Mouse (Mus musculus) heart, adult 9 months (tissue): ENCODE measurements at regions not wholly inside any gene's neighbourhood (a gene's known extent, or its start where the extent isn't known, plus 50 kb on each side); places are given as distances from the start of the nearest gene placed in this dataset.

Experiments
- DNase-seq, 2 experiments: peaks; one replicate each; pipeline ENCODE4 v3.0.0; 2022; ENCODE audit warnings: low spot score in 2 of 2

- no peak for DNase-seq
Observed at GRCm38 (mm10) chr5:146684429-146684828, 99.4 kb upstream of the Gpr12 start.

GRCm38 (mm10) chr5:146683554-146683953 lies 98.5 kb upstream of the Gpr12 start:
- peak in 1 of 2 experiments; percentile 3 for DNase-seq

DNA sequence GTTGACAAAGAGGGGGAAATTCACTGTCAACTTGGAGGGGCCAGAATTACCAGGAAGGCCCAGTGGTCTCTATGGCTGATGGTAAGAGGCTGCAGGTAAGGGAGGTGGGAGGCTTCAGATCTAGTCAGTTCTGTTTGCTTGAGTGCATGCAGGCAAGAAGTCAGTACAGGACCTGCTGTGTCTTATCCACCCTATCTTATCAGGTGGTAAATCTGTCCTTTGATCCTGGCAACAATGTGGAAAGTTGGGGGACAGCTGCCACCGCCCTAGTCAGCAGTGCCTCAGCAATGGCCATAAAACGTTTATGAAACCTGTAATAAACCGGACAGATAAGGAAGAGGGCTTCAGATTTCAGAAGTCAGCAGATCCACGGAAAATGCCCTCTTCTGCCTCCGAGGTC lies 97.9 kb upstream of the Gpr12 start:
- no peak for DNase-seq

- DNase-seq, result peak; percentile 26 to 44
Observed at GRCm38 (mm10) chr5:146681512-146681911, 96.5 kb upstream of the Gpr12 start.

- DNase-seq, result peak in 1 of 2 experiments; percentile 41
Observed at GRCm38 (mm10) chr5:146679198-146679681, 94.2 kb upstream of the Gpr12 start.

DNA sequence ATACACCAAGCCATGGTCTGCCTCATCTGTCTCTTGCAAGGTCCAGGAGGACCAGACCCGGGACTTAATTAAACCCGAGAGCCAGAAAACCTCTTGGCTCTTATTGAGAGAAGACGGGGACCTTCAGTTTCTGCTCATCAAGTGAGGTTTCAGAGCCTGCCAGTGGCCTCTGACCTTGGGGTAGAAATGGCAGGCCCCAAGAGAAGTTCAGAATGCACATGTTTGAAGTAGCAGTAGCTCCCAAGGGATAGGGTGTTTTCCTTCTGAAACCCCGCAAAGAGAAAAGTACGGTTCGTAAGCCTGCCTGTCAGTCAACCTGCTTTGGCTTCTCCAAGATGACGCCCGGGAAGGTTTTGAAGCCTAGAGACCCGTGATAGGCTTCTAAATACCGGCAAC lies 93.7 kb upstream of the Gpr12 start:
- DNase-seq, result no peak

DNA sequence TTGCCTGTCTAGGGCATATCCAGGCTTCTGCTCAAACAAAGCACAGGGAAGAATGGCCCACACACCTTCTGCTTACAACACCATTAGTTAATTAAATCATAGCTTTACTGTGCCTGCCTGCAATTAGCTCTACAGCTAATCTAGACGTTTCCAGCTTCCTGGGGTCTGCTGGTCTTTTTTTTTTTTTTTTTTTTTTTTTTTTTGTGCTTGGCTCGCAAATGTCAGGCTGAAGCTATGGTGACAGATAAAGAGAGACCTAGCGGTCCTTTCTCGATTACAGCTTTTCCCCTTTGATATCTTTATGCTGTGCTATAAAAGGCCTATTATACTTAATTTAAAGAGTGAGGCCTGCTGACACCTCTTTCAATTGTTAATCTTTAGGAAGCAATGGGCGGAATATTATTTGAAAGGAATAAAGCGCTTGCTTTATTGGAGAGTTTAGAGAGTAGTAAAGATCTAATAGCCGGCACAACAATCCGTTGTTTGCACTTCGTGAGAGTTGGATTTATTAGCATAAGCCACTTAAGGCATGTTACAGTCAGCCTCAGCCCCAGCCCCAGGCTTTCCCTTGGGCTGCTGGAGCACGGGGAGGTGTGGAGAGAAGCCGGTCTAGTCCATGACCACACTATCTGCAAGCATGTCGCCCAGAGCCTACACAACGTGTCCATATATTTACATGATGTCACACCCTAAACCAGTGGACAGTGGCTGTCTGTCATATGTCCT lies 93.2 kb upstream of the Gpr12 start:
- no peak for DNase-seq

- DNase-seq, result no peak
Observed at GRCm38 (mm10) chr5:146677151-146677515, 92.1 kb upstream of the Gpr12 start.

GRCm38 (mm10) chr5:146676470-146677150 lies 91.6 kb upstream of the Gpr12 start:
- DNase-seq, result peak; percentile 82 to 84

DNA sequence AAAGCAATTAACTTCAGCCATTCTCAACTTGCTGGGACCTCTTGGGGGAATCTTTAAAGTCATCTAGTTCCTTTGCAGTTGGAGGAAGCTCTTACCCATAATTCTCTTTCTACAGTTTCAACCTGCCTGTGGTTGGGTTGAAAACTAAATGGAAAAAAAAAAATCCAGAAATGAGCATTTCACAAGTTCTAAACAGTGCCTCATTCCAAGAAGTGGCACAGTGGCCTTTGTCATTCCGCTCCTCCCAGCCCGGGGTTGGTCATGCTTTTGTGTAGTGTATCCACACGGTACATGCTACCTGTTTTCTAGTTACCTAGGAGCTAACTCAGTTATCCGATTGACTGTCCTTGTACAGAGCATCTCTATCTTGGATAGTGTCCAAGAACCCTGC lies 90.8 kb upstream of the Gpr12 start:
- DNase-seq, result no peak

- peak; percentile 55 to 67 for DNase-seq
Observed at GRCm38 (mm10) chr5:146675006-146675886, 90.2 kb upstream of the Gpr12 start.

- DNase-seq, result no peak
Observed at GRCm38 (mm10) chr5:146661751-146662150, 76.7 kb upstream of the Gpr12 start.

DNA sequence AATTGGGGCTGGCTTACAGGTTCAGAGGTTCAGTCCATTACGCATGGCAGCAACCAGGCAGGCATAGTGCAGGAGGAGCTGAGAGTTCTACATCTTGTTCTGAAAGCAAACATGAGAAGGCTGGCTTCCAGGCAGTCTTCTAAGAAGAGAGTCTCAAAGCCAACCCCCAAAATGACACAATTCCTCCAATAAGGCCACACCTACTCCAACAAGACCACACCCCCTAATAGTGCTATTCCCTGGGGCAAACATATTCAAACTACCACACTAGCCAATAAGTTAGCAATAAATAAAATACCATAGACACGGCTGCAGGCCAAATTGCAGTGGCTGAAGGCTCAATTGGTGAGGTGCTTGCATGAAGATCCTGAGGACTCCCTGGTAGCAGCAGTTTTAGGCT lies 72.2 kb upstream of the Gpr12 start:
- DNase-seq, result no peak

GRCm38 (mm10) chr5:146655394-146655793 lies 70.4 kb upstream of the Gpr12 start:
- peak in 1 of 2 experiments; percentile 6 for DNase-seq

DNA sequence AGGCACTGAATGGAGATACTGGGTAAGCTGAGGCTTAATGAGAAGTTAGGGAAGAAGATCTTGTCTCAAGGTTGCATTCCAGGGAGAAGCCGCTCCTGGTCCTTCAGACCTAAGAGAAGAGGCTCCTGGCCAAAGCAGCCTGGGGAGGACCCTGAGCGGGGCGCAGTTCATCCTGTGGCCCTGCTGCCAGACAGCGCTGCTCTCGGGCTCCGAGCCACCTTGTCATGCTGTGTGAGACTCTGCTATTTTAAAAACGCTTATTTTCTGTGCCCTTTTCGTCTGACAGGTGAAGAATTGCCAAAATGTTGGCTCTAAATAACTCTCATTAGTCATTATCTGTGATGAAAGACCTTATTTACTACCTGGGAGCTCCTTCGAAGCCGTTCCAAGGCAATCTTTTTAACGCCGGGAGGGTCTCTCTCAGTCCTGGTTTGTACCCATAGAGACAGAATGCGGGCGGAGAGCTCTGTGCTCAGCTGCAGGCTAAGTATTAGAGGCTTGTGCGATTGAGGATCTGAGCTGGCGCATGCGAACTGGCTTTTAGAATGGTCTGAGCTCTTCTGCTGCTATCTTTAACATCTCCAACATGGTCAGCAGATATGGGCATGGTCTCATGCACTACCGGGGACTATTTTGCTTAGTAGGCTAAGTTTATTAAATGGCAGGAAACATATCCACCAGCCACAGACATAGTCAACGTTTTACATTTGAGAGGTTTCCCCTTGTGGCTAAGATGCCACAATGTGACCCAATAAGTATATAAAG lies 68.8 kb upstream of the Gpr12 start:
- DNase-seq, result no peak

GRCm38 (mm10) chr5:146652874-146653273 lies 67.8 kb upstream of the Gpr12 start:
- no peak for DNase-seq

GRCm38 (mm10) chr5:146648519-146649060 lies 63.6 kb upstream of the Gpr12 start:
- DNase-seq, result no peak

- no peak for DNase-seq
Observed at GRCm38 (mm10) chr5:146647628-146648380, 62.8 kb upstream of the Gpr12 start.

GRCm38 (mm10) chr5:146644499-146644898 lies 59.5 kb upstream of the Gpr12 start:
- DNase-seq, result peak in 1 of 2 experiments; percentile 10

DNA sequence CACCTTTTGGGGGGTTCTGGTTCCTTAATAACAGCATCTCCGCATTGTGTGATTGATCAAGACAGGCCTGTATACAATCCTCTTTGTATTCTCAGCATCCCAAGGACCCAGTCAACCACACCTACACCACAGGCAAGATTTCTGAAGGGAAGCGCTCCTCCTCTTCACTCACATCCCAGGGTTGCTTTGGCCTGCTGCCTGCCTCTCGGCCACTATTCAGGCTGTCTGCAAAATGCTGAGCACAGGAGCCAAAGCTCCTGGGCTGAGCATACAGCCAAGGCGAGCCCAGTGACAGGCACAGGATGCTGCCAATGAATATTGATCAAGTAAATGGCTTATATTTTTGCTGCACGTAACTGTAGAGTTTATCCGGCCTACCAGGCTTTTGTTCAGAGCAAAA lies 56.9 kb upstream of the Gpr12 start:
- DNase-seq, result no peak
